Mouse (Mus musculus): ENCODE data around the gene Csf2ra.
"Not testable (repeated sequence)": the region's sequence is repeated elsewhere in the genome, so short reads cannot be mapped to it uniquely, and the experiment has no call there.

The Csf2ra gene

DNA sequence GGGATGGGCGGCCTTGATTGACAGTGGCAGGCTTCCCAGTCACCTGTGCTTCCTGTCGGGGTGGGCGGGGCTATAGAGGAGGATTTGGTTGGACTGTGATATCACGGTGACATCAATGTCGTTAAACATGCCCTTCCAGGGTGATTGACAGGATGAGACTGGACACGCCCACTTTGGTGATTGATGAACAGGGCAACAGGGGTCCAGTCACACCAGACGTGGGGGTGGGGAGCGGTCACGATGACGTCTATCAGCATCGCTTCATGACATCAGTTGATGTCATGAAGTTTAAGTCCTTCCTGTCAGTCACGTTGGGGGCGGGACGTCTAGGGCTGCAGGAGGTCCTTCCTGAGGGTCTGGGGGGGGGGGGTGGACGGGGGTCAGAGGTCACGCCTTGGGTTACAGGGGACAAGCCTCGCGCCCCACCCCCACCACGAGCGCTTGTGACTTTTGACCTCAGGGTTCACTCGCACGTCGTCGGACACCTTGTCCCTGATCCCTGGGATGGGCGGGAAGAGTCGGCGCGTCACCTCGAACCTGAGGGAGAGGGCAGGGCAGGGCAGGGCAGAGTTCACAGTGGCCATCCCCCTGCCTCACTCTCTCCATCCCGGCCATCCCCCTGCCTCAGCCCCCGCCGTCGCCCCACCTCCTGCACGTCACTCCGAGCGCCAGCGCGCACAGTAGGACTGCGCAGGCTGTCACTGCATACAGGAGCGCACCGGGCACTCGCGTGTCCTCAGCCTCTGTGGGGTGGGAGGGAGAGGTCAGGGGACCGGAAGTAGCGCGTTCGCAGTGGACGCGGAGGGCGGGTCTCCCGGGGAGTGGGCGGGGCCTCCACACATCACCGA is 3.3 kb downstream of the Csf2ra start:
- peak in 1 of 2 experiments; percentile 12 for DNase-seq (ENCODE audit: low spot score in 2 of 2)

DNA sequence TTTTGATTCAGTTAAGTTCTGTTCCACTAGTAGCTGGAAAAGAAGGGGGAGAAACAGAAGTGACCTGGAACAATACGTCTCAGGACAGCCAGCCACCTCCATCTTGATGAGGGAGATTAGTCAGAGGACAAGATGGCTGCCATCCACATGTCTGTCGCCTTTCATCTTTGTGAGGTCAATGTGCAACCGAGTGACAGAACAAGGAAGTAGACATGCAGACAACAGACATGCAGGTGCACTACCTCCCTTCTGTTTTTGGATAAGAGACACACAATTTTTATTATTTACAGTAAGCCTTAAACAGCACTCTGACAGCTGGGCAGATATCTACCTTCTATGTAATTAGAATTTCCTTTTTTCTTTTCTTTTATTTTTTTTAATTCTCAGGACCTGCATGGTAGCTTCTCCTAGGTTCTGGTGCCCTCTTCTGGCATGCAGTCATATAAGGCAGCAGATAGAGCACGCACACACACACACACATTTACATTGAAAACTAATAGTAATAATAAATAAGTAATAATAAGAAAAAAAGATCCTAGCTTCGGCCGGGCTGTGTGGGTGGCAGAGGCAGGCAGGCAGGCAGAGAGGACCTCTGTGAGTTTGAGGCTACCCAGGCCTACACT is 4.4 kb downstream of the Csf2ra start:
- peak in 1 of 2 experiments; percentile 4 for DNase-seq (ENCODE audit: low spot score in 2 of 2)

DNA sequence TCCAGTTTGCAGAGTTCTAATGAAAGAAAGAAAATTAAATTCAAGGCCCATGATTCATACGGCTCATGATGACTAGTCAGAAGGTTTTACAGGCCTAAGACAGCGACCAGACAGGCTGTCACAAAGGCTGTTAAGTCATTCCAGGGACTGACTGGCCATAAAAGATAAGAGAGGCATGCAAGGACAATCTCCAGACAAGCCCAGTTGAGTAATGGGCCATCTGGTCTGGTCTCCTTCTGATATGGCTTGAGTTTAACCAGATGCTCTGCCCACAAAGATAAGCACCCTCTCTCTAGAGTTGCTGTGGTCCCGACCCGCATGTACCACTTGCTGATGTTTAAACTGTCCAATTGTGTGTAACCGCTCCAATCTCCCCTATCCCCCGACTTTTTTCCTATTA is 20.7 kb downstream of the Csf2ra start:
- DNase-seq (ENCODE audit: low spot score in 2 of 2) = not testable (repeated sequence)

- DNase-seq (ENCODE audit: low spot score in 2 of 2) = peak in 1 of 2 experiments; percentile 5
These were observed 28.4 kb downstream of the Csf2ra start for GRCm38 (mm10) chr19:61199836-61200235.

DNA sequence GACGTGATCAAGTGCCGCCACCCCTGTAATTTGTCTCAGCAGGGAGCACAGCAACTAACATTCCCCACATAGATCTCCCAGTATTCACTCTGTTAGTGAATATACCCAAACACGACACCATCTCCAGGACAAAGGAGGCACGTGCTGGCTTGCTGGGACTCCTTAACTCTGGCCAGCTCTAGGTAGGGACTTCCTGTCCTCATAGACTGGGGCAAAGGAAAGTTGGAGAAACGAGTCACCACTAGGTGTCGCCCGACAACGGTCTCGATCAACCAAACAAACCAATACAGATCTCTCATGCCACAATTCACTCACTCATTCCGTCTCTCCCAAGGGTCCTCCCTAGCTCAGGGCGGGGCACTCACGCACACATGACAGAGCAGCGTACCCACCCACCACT is 28.9 kb downstream of the Csf2ra start:
- DNase-seq (ENCODE audit: low spot score in 2 of 2) = peak; percentile 75 to 87

- DNase-seq (ENCODE audit: low spot score in 2 of 2) = not testable (repeated sequence)
These were observed 44.6 kb downstream of the Csf2ra start, which contains the start of gene Gm6020 for GRCm38 (mm10) chr19:61183590-61183989. TSS of gene Gm6020 (plus strand) at chr19:61183890.

DNA sequence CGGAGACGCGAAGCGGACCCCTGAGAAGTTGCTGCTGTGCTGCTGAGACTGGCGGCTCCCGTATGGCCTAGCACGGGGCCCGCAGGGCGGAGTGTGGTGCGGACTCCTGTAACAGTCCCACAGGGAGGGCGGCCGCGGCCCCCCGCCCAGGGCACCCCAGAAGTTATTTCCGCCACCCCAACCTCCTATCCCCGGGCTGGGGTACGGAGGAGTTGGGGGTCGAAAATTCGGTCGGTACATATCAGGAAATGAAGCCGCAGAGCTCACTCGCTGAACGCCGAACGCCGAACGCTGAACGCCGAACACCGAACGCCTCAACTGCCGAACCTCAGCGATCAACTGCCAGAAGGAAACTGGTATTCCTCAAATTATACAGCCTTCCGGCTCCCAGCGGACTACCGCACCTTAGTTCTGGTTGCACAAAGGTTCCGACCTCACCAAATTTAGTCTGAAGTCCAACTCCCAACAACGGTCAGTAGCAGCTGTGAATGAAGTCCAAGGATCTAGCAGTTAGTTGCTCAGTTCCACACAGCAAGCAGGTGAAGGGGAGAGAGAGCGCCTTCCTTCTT is 52.4 kb downstream of the Csf2ra start, which contains the start of gene Gm7102:
Gene Gm7102, minus strand, starts transcription at position 554 of the 569 bp plus-strand sequence.
- DNase-seq (ENCODE audit: low spot score in 2 of 2) = no peak
